Mouse (Mus musculus) forebrain, embryonic 16.5 days (tissue): Measurements from ENCODE around the gene Cd82. TPM values are rescaled to one million over a fixed set of nuclear protein-coding genes. Genes with fewer than 3 reads are reported as not detected.

Experiments
- ATAC-seq: fragments of 200-750 bp; cut with Nextera tagmentation; 2 replicates; pipeline ENCODE4 v1.8.0; 2017; ENCODE audit warnings: mild to moderate bottlenecking, moderate library complexity
- H3K27ac ChIP-seq: fragments of 300-500 bp; sonication (generic); 2 replicates; pipeline ENCODE4 v1.5.1; 2014; ENCODE audit warnings: low read length, control low read depth
- H3K27me3 ChIP-seq: fragments of 300-500 bp; sonication (generic); replicated peaks from 2 replicates; pipeline ENCODE4 v1.6.1; 2014; ENCODE audit warnings: low read length; ENCODE audit not compliant: control insufficient read depth, insufficient read depth
- H3K36me3 ChIP-seq: fragments of 300-500 bp; sonication (generic); 2 replicates; pipeline ENCODE4 v1.6.1; 2014; ENCODE audit not compliant: control insufficient read depth, insufficient read depth
- H3K4me1 ChIP-seq: fragments of 300-500 bp; sonication (generic); replicated peaks from 2 replicates; pipeline ENCODE4 v1.6.1; 2014; ENCODE audit warnings: low read length; ENCODE audit not compliant: control insufficient read depth, insufficient read depth
- H3K4me2 ChIP-seq: fragments of 300-500 bp; sonication (generic); 2 replicates; pipeline ENCODE4 v1.6.1; 2014; ENCODE audit warnings: mild to moderate bottlenecking, low read length, control low read depth
- H3K4me3 ChIP-seq: fragments of 300-500 bp; sonication (generic); replicated peaks from 2 replicates; pipeline ENCODE4 v1.5.1; 2014; ENCODE audit warnings: mild to moderate bottlenecking, low read length, control low read depth
- H3K9ac ChIP-seq: fragments of 300-500 bp; sonication (generic); replicated peaks from 2 replicates; pipeline ENCODE4 v1.6.1; 2014; ENCODE audit warnings: low read depth, low read length, control low read depth
- H3K9me3 ChIP-seq: fragments of 300-500 bp; sonication (generic); 2 replicates; pipeline ENCODE4 v1.6.1; 2016; ENCODE audit warnings: low read length; ENCODE audit not compliant: control insufficient read depth
- WGBS: fragments of 180-500 bp; shearing (Covaris S2); extraction: QIAGEN DNeasy Blood & Tissue Kit; methylation state at CpG from one replicate; pipeline ENCODE4 v1.1.7; 2014; 5-methylcytosine and 5-hydroxymethylcytosine counted together
- polyA plus RNA-seq: library from polyadenylated mRNA; unstranded; fragments of >200 nt; fragmentation: Nextera tagmentation; extraction: Ambion mirVana; gene quantifications from 2 replicates; pipeline ENCODE4 v1.2.1, GENCODE M21; 2015

Gene Cd82
- polyA plus RNA-seq, 1 experiment from 2014 or later = 18.3 TPM

- ATAC-seq = peak; percentile 66; the same call in 1 of the 2 replicates
- Histone ChIP-seq H3K4me2 (no peak overlapping the region), H3K36me3 (no peaks in the 10 kb centered on the region), H3K4me1 (peaks cover 10% of the 10 kb centered on the region), H3K27ac (no peak overlapping the region), H3K9ac (no peak overlapping the region), H3K27me3 (no peaks in the 10 kb centered on the region), H3K9me3 (no peaks in the 10 kb centered on the region), H3K4me3 (no peak overlapping the region)
- 34% methylated on average over 12 of the region's 12 CpGs for WGBS
Observed at GRCm38 (mm10) chr2:93439812-93440559, 23.0 kb downstream of the Cd82 start.

DNA sequence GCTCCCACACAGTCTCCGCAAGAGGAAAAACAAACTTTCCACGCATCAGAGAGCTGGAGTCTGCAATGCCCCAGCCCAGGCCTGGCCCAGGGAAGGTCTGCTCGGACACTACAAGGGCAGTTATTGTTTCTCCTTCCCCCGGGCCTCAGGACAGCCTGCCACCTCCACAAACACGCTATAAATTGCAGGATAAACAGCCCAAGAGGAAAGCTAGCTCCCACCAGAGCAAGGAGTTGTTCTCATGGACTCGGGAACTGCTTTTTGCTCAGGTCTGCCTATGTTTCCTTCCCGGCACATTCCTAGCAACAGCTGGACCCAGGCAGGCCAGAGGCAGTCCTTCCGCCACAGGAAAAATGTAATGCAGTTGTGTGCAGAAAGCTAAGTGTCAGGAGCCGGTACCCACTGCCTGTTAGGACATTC, 23.6 kb downstream of the Cd82 start:
- Histone ChIP-seq H3K27ac (no peak overlapping the region), H3K4me2 (no peak overlapping the region), H3K27me3 (no peaks in the 10 kb centered on the region), H3K4me1 (peaks cover 10% of the 10 kb centered on the region), H3K4me3 (no peak overlapping the region), H3K36me3 (no peaks in the 10 kb centered on the region), H3K9me3 (no peaks in the 10 kb centered on the region), H3K9ac (no peak overlapping the region)
- ATAC-seq = no peak
- 65% methylated on average over 9 of the region's 9 CpGs for WGBS

DNA sequence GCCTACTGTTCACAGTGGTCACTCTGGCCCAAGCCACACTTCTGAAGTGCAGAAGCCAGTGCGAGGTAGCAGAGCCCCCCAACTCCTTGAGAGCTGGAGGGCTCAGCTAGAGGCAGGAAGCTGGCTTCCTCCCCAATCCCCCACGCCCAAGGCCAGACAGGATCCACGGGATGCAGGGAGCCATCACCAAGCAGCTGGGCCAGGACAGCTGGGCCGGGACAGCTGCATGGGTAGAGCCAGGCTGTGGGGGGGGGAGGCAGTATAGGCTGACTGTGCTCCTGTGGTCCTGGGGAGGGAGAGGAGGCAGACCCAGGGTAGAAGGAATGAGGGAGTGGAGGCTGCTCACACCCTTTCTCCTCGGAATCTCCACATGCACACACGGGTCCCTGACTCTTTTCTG, 24.6 kb downstream of the Cd82 start:
- Histone ChIP-seq H3K9me3 (no peaks in the 10 kb centered on the region), H3K4me1 (peaks cover 10% of the 10 kb centered on the region), H3K4me3 (no peak overlapping the region), H3K36me3 (no peaks in the 10 kb centered on the region), H3K9ac (no peak overlapping the region), H3K27me3 (no peaks in the 10 kb centered on the region), H3K27ac (no peak overlapping the region), H3K4me2 (no peak overlapping the region)
- WGBS = 63% methylated on average over 6 of the region's 6 CpGs
- ATAC-seq = no peak

- Histone ChIP-seq H3K9me3 (no peaks in the 10 kb centered on the region), H3K4me2 (no peak overlapping the region), H3K27me3 (no peaks in the 10 kb centered on the region), H3K36me3 (no peaks in the 10 kb centered on the region), H3K9ac (no peak overlapping the region), H3K27ac (no peak overlapping the region), H3K4me3 (no peak overlapping the region), H3K4me1 (peaks cover 10% of the 10 kb centered on the region)
- 87% methylated on average over 4 of the region's 4 CpGs for WGBS
- no peak for ATAC-seq
Observed at GRCm38 (mm10) chr2:93435577-93435976, 27.4 kb downstream of the Cd82 start.

DNA sequence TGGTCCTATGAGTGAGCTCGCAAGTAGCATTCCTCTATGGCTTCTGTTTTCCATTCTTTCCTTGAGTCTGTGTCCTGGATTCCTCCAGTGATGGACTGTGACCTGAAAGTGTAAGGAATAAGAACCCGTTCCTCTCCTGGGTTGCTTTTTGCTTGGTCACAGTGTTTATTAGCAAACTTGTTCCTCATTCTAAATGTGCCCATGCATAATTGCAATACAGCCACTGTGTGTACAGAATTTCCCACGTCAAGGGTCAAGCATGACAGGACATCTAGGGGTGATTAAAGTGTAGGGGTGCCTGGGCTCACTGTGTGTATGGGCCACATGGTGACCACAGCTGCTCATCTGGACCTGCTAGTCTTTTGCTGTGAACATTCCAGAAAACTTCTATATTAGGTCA, 28.0 kb downstream of the Cd82 start:
- Histone ChIP-seq H3K27me3 (no peaks in the 10 kb centered on the region), H3K36me3 (no peaks in the 10 kb centered on the region), H3K27ac (no peak overlapping the region), H3K4me2 (no peak overlapping the region), H3K4me3 (no peak overlapping the region), H3K9ac (no peak overlapping the region), H3K9me3 (no peaks in the 10 kb centered on the region), H3K4me1 (peaks cover 6% of the 10 kb centered on the region)
- no peak for ATAC-seq
- WGBS = 90% methylated on average over 3 of the region's 3 CpGs

GRCm38 (mm10) chr2:93433543-93433942, 29.4 kb downstream of the Cd82 start:
- Histone ChIP-seq H3K36me3 (no peaks in the 10 kb centered on the region), H3K9me3 (no peaks in the 10 kb centered on the region), H3K4me1 (no peaks in the 10 kb centered on the region; the same call in 1 of the 2 replicates), H3K9ac (no peak overlapping the region), H3K27me3 (no peaks in the 10 kb centered on the region), H3K4me3 (no peak overlapping the region), H3K4me2 (no peak overlapping the region), H3K27ac (no peak overlapping the region)
- no peak for ATAC-seq
- 67% methylated on average over 5 of the region's 5 CpGs for WGBS

GRCm38 (mm10) chr2:93432600-93433389, 30.1 kb downstream of the Cd82 start:
- WGBS = 89% methylated on average over 6 of the region's 6 CpGs
- no peaks in the 10 kb centered on the region; the same call in 1 of the 2 replicates for H3K4me1 ChIP-seq
- no peak for ATAC-seq
- no peaks in the 10 kb centered on the region for H3K36me3 ChIP-seq
- no peak overlapping the region for H3K4me2 ChIP-seq
- no peaks in the 10 kb centered on the region for H3K27me3 ChIP-seq
- H3K4me3 ChIP-seq = no peak overlapping the region
- H3K27ac ChIP-seq = no peak overlapping the region
- no peak overlapping the region for H3K9ac ChIP-seq
- H3K9me3 ChIP-seq = no peaks in the 10 kb centered on the region

GRCm38 (mm10) chr2:93431575-93432325, 31.2 kb downstream of the Cd82 start:
- no peaks in the 10 kb centered on the region for H3K27me3 ChIP-seq
- H3K9me3 ChIP-seq = no peaks in the 10 kb centered on the region
- H3K36me3 ChIP-seq = no peaks in the 10 kb centered on the region
- H3K4me1 ChIP-seq = no peaks in the 10 kb centered on the region; the same call in 1 of the 2 replicates
- WGBS = 76% methylated on average over 5 of the region's 5 CpGs
- no peak overlapping the region for H3K9ac ChIP-seq
- H3K4me3 ChIP-seq = no peak overlapping the region
- H3K4me2 ChIP-seq = no peak overlapping the region
- ATAC-seq = no peak
- no peak overlapping the region for H3K27ac ChIP-seq

DNA sequence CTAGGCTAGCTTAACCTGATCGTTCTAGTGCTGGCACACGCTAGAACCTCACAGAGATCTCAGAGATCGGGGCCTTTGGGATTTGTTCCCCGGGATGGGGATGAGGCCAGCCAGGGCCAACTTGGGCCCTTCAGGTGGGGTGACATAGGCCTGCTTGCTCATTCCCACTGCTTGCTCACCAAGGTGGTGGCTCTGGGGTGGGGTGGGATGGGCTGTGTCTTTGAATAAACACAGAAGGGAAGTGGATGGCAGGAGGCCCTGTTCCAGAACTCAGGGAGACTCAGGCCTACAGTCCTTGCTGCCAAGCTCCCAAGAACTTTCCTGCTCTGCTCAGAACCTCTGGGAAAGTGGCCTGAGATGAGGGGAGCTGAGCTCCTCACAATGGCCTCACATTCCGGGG, 31.9 kb downstream of the Cd82 start:
- no peak overlapping the region for H3K9ac ChIP-seq
- H3K9me3 ChIP-seq = no peaks in the 10 kb centered on the region
- WGBS = 76% methylated on average over 5 of the region's 5 CpGs
- H3K27ac ChIP-seq = no peak overlapping the region
- H3K4me2 ChIP-seq = no peak overlapping the region
- H3K27me3 ChIP-seq = no peaks in the 10 kb centered on the region
- H3K4me1 ChIP-seq = no peaks in the 10 kb centered on the region; the same call in 1 of the 2 replicates
- no peaks in the 10 kb centered on the region for H3K36me3 ChIP-seq
- no peak overlapping the region for H3K4me3 ChIP-seq
- ATAC-seq = no peak
